Mouse (Mus musculus): ENCODE measurements around the gene Lefty2.
"Not testable (repeated sequence)": the region's sequence is repeated elsewhere in the genome, so short reads cannot be mapped to it uniquely, and the experiment has no call there.

- TF ChIP-seq POLR2A, CTCF (IDR thresholded peaks at IDR 0.05; ENCODE audit: insufficient read depth, low read depth, low read length): not testable (repeated sequence)
Observed at GRCm38 (mm10) chr1:180938781-180939180, 45.9 kb downstream of the Lefty2 start.

Measured in olfactory bulb, adult 2 months (tissue).